Mouse (Mus musculus) heart, embryonic 15.5 days (tissue): ENCODE results near the gene Lmo1. TPM values are rescaled to one million over a fixed set of nuclear protein-coding genes. Genes with fewer than 3 reads are reported as not detected.
"Not testable (repeated sequence)": the region's sequence is repeated elsewhere in the genome, so short reads cannot be mapped to it uniquely, and the experiment has no call there.

Source experiments
- ATAC-seq: fragments of 200-750 bp; cut with Nextera tagmentation; replicated peaks from 2 replicates; pipeline ENCODE4 v1.8.0; 2017; ENCODE audit warnings: low read depth, moderate TSS enrichment; ENCODE audit not compliant: insufficient number of reproducible peaks, insufficient read depth, low FRiP score
- H3K27ac ChIP-seq: fragments of 300-500 bp; sonication (generic); 2 replicates; pipeline ENCODE4 v1.5.1; 2015; ENCODE audit warnings: mild to moderate bottlenecking, inconsistent platforms
- H3K27me3 ChIP-seq: fragments of 300-500 bp; sonication (generic); 2 replicates; pipeline ENCODE4 v1.6.1; 2015; ENCODE audit warnings: inconsistent platforms
- H3K36me3 ChIP-seq: fragments of 300-500 bp; sonication (generic); 2 replicates; pipeline ENCODE4 v1.6.1; 2015; ENCODE audit warnings: mild to moderate bottlenecking, inconsistent platforms
- H3K4me1 ChIP-seq: fragments of 300-500 bp; sonication (generic); replicated peaks from 2 replicates; pipeline ENCODE4 v1.6.1; 2015; ENCODE audit warnings: inconsistent platforms
- H3K4me2 ChIP-seq: fragments of 300-500 bp; sonication (generic); 2 replicates; pipeline ENCODE4 v1.6.1; 2015; ENCODE audit warnings: inconsistent platforms, mild to moderate bottlenecking, moderate library complexity
- H3K4me3 ChIP-seq: fragments of 300-500 bp; sonication (generic); 2 replicates; pipeline ENCODE4 v1.5.1; 2015; ENCODE audit warnings: mild to moderate bottlenecking, inconsistent platforms
- H3K9ac ChIP-seq: fragments of 300-500 bp; sonication (generic); 2 replicates; pipeline ENCODE4 v1.6.1; 2015; ENCODE audit warnings: mild to moderate bottlenecking, inconsistent platforms
- H3K9me3 ChIP-seq: fragments of 300-500 bp; sonication (generic); replicated peaks from 2 replicates; pipeline ENCODE4 v1.6.1; 2016; ENCODE audit warnings: inconsistent platforms
- WGBS: fragments of 180-500 bp; shearing (Covaris S2); methylation state at CpG from one replicate; pipeline ENCODE4 v1.1.7; 2015; ENCODE audit warnings: mixed read lengths; 5-methylcytosine and 5-hydroxymethylcytosine counted together
- polyA plus RNA-seq: library from polyadenylated mRNA; unstranded; fragments of >200 nt; fragmentation: Nextera tagmentation; extraction: Ambion mirVana; gene quantifications from 2 replicates; pipeline ENCODE4 v1.2.1, GENCODE M21; 2015

Lmo1 gene
- polyA plus RNA-seq, 1 experiment from 2014 or later: 2.4 TPM

DNA sequence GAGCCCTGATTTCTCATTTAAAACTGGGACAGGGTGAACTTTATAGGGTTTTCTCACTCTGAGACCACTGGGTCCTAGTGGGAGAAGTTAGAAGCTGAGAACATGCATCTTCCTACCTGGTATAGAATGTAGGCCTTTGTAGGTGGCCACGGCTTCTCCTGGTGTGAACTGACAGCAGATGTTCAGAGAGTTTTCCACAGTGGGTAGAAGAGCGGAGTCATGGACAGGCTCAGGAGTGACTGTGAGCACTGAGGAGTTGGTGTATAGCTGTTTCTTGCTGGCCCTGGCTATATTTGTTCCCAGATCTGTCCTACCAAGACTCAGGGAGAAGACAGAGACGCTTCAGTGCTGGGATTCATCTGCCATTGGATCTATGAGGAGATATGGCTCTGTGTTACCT, 73.8 kb downstream of the Lmo1 start:
- no peak overlapping the region for H3K4me2 ChIP-seq
- no peak overlapping the region for H3K9ac ChIP-seq
- H3K4me3 ChIP-seq: no peak overlapping the region
- no peak overlapping the region for H3K27ac ChIP-seq
- H3K36me3 ChIP-seq: no peaks in the 10 kb centered on the region
- WGBS: 78% methylated on average over 3 of the region's 3 CpGs
- no peaks in the 10 kb centered on the region for H3K4me1 ChIP-seq
- no peak for ATAC-seq
- no peaks in the 10 kb centered on the region; the same call in 1 of the 2 replicates for H3K27me3 ChIP-seq
- H3K9me3 ChIP-seq: no peaks in the 10 kb centered on the region

GRCm38 (mm10) chr7:109098145-109099018, 76.6 kb downstream of the Lmo1 start:
- no peaks in the 10 kb centered on the region for H3K4me1 ChIP-seq
- H3K4me2 ChIP-seq: no peak overlapping the region
- WGBS: 32% methylated on average over 6 of the region's 6 CpGs
- no peak overlapping the region for H3K9ac ChIP-seq
- no peak for ATAC-seq
- no peaks in the 10 kb centered on the region; the same call in 1 of the 2 replicates for H3K27me3 ChIP-seq
- H3K36me3 ChIP-seq: no peaks in the 10 kb centered on the region
- no peak overlapping the region for H3K27ac ChIP-seq
- no peak overlapping the region for H3K4me3 ChIP-seq
- no peaks in the 10 kb centered on the region for H3K9me3 ChIP-seq

DNA sequence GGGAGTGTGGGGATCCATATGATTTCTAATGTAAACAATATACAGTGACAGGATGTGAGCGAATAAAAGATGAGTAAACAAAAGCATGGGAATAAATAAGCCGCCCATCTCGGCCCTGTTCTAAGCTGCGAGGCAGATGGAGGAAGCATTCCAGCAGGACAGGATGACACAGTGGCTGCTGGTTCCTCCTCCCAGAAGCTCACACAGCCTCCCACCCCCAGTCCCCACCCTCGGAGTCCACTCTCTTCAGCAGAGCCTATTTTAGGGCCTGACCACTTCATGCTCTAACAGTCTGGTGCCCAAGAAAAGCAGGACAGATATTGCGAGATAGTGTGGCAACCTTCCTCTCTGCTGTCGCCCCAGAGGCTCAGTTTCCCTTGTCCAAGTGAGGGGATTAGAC, 77.8 kb downstream of the Lmo1 start:
- no peak for ATAC-seq
- Histone ChIP-seq H3K9me3 (no peaks in the 10 kb centered on the region), H3K4me2 (no peak overlapping the region), H3K27ac (no peak overlapping the region), H3K36me3 (no peaks in the 10 kb centered on the region), H3K27me3 (no peaks in the 10 kb centered on the region; the same call in 1 of the 2 replicates), H3K4me1 (no peaks in the 10 kb centered on the region), H3K9ac (no peak overlapping the region), H3K4me3 (no peak overlapping the region)
- 59% methylated on average over 7 of the region's 7 CpGs for WGBS

- no peak overlapping the region for H3K9ac ChIP-seq
- H3K27me3 ChIP-seq: no peaks in the 10 kb centered on the region; the same call in 1 of the 2 replicates
- no peak overlapping the region for H3K4me2 ChIP-seq
- no peaks in the 10 kb centered on the region for H3K36me3 ChIP-seq
- H3K4me3 ChIP-seq: no peak overlapping the region
- no peaks in the 10 kb centered on the region for H3K4me1 ChIP-seq
- 76% methylated on average over 3 of the region's 4 CpGs for WGBS
- no peaks in the 10 kb centered on the region for H3K9me3 ChIP-seq
- no peak overlapping the region for H3K27ac ChIP-seq
- no peak for ATAC-seq
Observed at GRCm38 (mm10) chr7:109096618-109097017, 78.4 kb downstream of the Lmo1 start.

- WGBS: no CpG with 5 or more reads among the region's 7 CpGs
- no peak overlapping the region for H3K4me3 ChIP-seq
- no peaks in the 10 kb centered on the region for H3K4me1 ChIP-seq
- H3K36me3 ChIP-seq: no peaks in the 10 kb centered on the region
- no peaks in the 10 kb centered on the region for H3K27me3 ChIP-seq
- H3K27ac ChIP-seq: no peak overlapping the region
- no peaks in the 10 kb centered on the region for H3K9me3 ChIP-seq
- no peak overlapping the region for H3K4me2 ChIP-seq
- no peak overlapping the region for H3K9ac ChIP-seq
- no peak for ATAC-seq
Observed at GRCm38 (mm10) chr7:109094294-109094693, 80.7 kb downstream of the Lmo1 start.

- H3K36me3 ChIP-seq, H3K27ac ChIP-seq, H3K27me3 ChIP-seq, H3K4me2 ChIP-seq, H3K4me3 ChIP-seq, H3K4me1 ChIP-seq, H3K9ac ChIP-seq, H3K9me3 ChIP-seq, ATAC-seq: not testable (repeated sequence)
- no CpG with 5 or more reads among the region's 2 CpGs for WGBS
Observed at GRCm38 (mm10) chr7:109091316-109091715, 83.7 kb downstream of the Lmo1 start.

Other genes starting within 250 kb of the Lmo1 start
- 17.2 and 18.2 TPM in 2 replicates for gene Nlrp10, start 245.0 kb downstream of the Lmo1 start, polyA plus RNA-seq
- 43.9 and 51.1 TPM in 2 replicates for gene Eif3f, start 240.8 kb downstream of the Lmo1 start, polyA plus RNA-seq
- 0.94 and 2.3 TPM in 2 replicates for gene Tub, start 224.9 kb downstream of the Lmo1 start, polyA plus RNA-seq
- gene Ric3, start 91.9 kb downstream of the Lmo1 start, polyA plus RNA-seq: 0.47 and 0.99 TPM in 2 replicates